Mouse (Mus musculus) yolk sac, embryonic 10.5 days (tissue): ENCODE measurements at regions not wholly inside any gene's neighbourhood (a gene's known extent, or its start where the extent isn't known, plus 50 kb on each side); places are given as distances from the start of the nearest gene placed in this dataset.

ENCODE experiments used
- DNase-seq: peaks from one replicate; pipeline ENCODE4 v3.0.0-alpha.2; 2017; ENCODE audit warnings: low spot score

- DNase-seq: no peak
Measured at GRCm38 (mm10) chr10:8944586-8944985, 58.7 kb upstream of the Sash1 start.

- no peak for DNase-seq
Measured at GRCm38 (mm10) chr10:8943698-8944097, 57.8 kb upstream of the Sash1 start.

- no peak for DNase-seq
Measured at GRCm38 (mm10) chr10:8942967-8943471, 57.1 kb upstream of the Sash1 start.

- no peak for DNase-seq
Measured at GRCm38 (mm10) chr10:8936369-8936768, 50.5 kb upstream of the Sash1 start.
